Mouse (Mus musculus) kidney, embryonic 16.5 days (tissue): ENCODE measurements around the gene Ube4b. TPM values are rescaled to one million over a fixed set of nuclear protein-coding genes. Genes with fewer than 3 reads are reported as not detected.
"Not testable (repeated sequence)": the region's sequence is repeated elsewhere in the genome, so short reads cannot be mapped to it uniquely, and the experiment has no call there.

Source experiments
- ATAC-seq: fragments of 200-750 bp; cut with Nextera tagmentation; 2 replicates; pipeline ENCODE4 v1.8.0; 2017; ENCODE audit warnings: moderate TSS enrichment; ENCODE audit not compliant: low FRiP score, low TSS enrichment
- H3K27ac ChIP-seq: fragments of 300-500 bp; sonication (generic); 2 replicates; pipeline ENCODE4 v1.5.1; 2014; ENCODE audit warnings: low read length
- H3K27me3 ChIP-seq: fragments of 300-500 bp; sonication (generic); 2 replicates; pipeline ENCODE4 v1.6.1; 2014; ENCODE audit warnings: low read length, control low read depth, mixed read lengths; ENCODE audit not compliant: insufficient read depth
- H3K36me3 ChIP-seq: fragments of 300-500 bp; sonication (generic); 2 replicates; pipeline ENCODE4 v1.6.1; 2014; ENCODE audit warnings: low read length, control low read depth, mixed read lengths; ENCODE audit not compliant: insufficient read depth
- H3K4me1 ChIP-seq: fragments of 300-500 bp; sonication (generic); 2 replicates; pipeline ENCODE4 v1.6.1; 2014; ENCODE audit warnings: low read length, control low read depth, mixed read lengths; ENCODE audit not compliant: insufficient read depth
- H3K4me2 ChIP-seq: fragments of 300-500 bp; sonication (generic); replicated peaks from 2 replicates; pipeline ENCODE4 v1.6.1; 2014; ENCODE audit warnings: low read depth, low read length
- H3K4me3 ChIP-seq: fragments of 300-500 bp; sonication (generic); 2 replicates; pipeline ENCODE4 v1.5.1; 2014; ENCODE audit warnings: mild to moderate bottlenecking, low read length
- H3K9ac ChIP-seq: fragments of 300-500 bp; sonication (generic); replicated peaks from 2 replicates; pipeline ENCODE4 v1.6.1; 2014; ENCODE audit warnings: low read length
- H3K9me3 ChIP-seq: fragments of 300-500 bp; sonication (generic); 2 replicates; pipeline ENCODE4 v1.6.1; 2016; ENCODE audit warnings: low read length, control low read depth
- WGBS: fragments of 180-500 bp; shearing (Covaris S2); extraction: QIAGEN DNeasy Blood & Tissue Kit; methylation state at CpG from one replicate; pipeline ENCODE4 v1.1.7; 2014; 5-methylcytosine and 5-hydroxymethylcytosine counted together
- polyA plus RNA-seq: library from polyadenylated mRNA; unstranded; fragments of >200 nt; fragmentation: Nextera tagmentation; extraction: Ambion mirVana; gene quantifications from 2 replicates; pipeline ENCODE4 v1.2.1, GENCODE M21; 2015

Gene Ube4b
- 46.8 and 50.9 TPM in 2 replicates for polyA plus RNA-seq

- H3K9me3 ChIP-seq: no peaks in the 10 kb centered on the region
- H3K36me3 ChIP-seq: 0 out of 2 replicates have a peak, but pooled peaks cover 2% of the 10 kb centered on the region
- peaks cover 18% of the 10 kb centered on the region for H3K4me1 ChIP-seq
- peak; percentile 96 for ATAC-seq
- H3K27ac ChIP-seq: peak within 1 kb of the TSS; percentile 97
- peak within 1 kb of the TSS; percentile 76 for H3K4me2 ChIP-seq
- H3K27me3 ChIP-seq: no peaks in the 10 kb centered on the region
- WGBS: under 1% methylated on average over 45 of the region's 50 CpGs
- peak within 1 kb of the TSS; percentile 72 for H3K4me3 ChIP-seq
- H3K9ac ChIP-seq: peak within 1 kb of the TSS; percentile 81
These were observed at the start of gene Ube4b for GRCm38 (mm10) chr4:149426325-149427199. Gene Ube4b (minus strand): TSS chr4:149426749.

GRCm38 (mm10) chr4:149475096-149475495 is 48.5 kb upstream of the Ube4b start:
- Histone ChIP-seq H3K36me3 (peaks cover 6% of the 10 kb centered on the region), H3K9me3 (no peaks in the 10 kb centered on the region), H3K4me3 (no peak overlapping the region), H3K27ac (no peak overlapping the region), H3K4me2 (no peak overlapping the region), H3K9ac (no peak overlapping the region), H3K27me3 (no peaks in the 10 kb centered on the region), H3K4me1 (no peaks in the 10 kb centered on the region)
- ATAC-seq: no peak
- 57% methylated on average over 7 of the region's 7 CpGs for WGBS

GRCm38 (mm10) chr4:149469557-149469956 is 43.0 kb upstream of the Ube4b start:
- no peak overlapping the region for H3K27ac ChIP-seq
- no peaks in the 10 kb centered on the region for H3K9me3 ChIP-seq
- H3K9ac ChIP-seq: no peak overlapping the region
- no peak for ATAC-seq
- no peaks in the 10 kb centered on the region for H3K27me3 ChIP-seq
- 94% methylated on average over 3 of the region's 3 CpGs for WGBS
- no peak overlapping the region for H3K4me2 ChIP-seq
- no peaks in the 10 kb centered on the region for H3K4me1 ChIP-seq
- H3K36me3 ChIP-seq: peaks cover 15% of the 10 kb centered on the region
- no peak overlapping the region for H3K4me3 ChIP-seq

GRCm38 (mm10) chr4:149463435-149463950 is 36.9 kb upstream of the Ube4b start:
- H3K4me2 ChIP-seq: no peak overlapping the region
- H3K9me3 ChIP-seq: no peaks in the 10 kb centered on the region
- no peak overlapping the region for H3K27ac ChIP-seq
- no peaks in the 10 kb centered on the region for H3K4me1 ChIP-seq
- no peaks in the 10 kb centered on the region; the same call in 1 of the 2 replicates for H3K36me3 ChIP-seq
- no peak overlapping the region for H3K9ac ChIP-seq
- 68% methylated on average over 6 of the region's 6 CpGs for WGBS
- no peaks in the 10 kb centered on the region for H3K27me3 ChIP-seq
- no peak for ATAC-seq
- no peak overlapping the region for H3K4me3 ChIP-seq

- ATAC-seq: no peak
- no peak overlapping the region for H3K4me3 ChIP-seq
- H3K27ac ChIP-seq: no peak overlapping the region
- H3K9ac ChIP-seq: no peak overlapping the region
- H3K4me2 ChIP-seq: no peak overlapping the region
- H3K4me1 ChIP-seq: no peaks in the 10 kb centered on the region
- no peaks in the 10 kb centered on the region for H3K36me3 ChIP-seq
- H3K9me3 ChIP-seq: no peaks in the 10 kb centered on the region
- no peaks in the 10 kb centered on the region for H3K27me3 ChIP-seq
- 82% methylated on average over 6 of the region's 6 CpGs for WGBS
These were observed 35.9 kb upstream of the Ube4b start for GRCm38 (mm10) chr4:149462305-149462971.

- 58% methylated on average over 6 of the region's 7 CpGs for WGBS
- no peak overlapping the region for H3K9ac ChIP-seq
- no peak for ATAC-seq
These were observed 35.2 kb upstream of the Ube4b start for GRCm38 (mm10) chr4:149461579-149462304.

GRCm38 (mm10) chr4:149460475-149460874 is 33.9 kb upstream of the Ube4b start:
- H3K36me3 ChIP-seq, H3K4me2 ChIP-seq, H3K27me3 ChIP-seq, H3K9me3 ChIP-seq, ATAC-seq, H3K27ac ChIP-seq, H3K4me3 ChIP-seq, H3K9ac ChIP-seq, H3K4me1 ChIP-seq: not testable (repeated sequence)
- 93% methylated on average over 2 of the region's 2 CpGs for WGBS

More at GRCm38 (mm10) chr4:149461579-149462304, 35.2 kb upstream of the Ube4b start:
- no peaks in the 10 kb centered on the region for H3K4me1 ChIP-seq
- no peaks in the 10 kb centered on the region for H3K9me3 ChIP-seq
- H3K27ac ChIP-seq: no peak overlapping the region
- no peak overlapping the region for H3K4me3 ChIP-seq
- H3K4me2 ChIP-seq: no peak overlapping the region
- no peaks in the 10 kb centered on the region for H3K27me3 ChIP-seq
- no peaks in the 10 kb centered on the region for H3K36me3 ChIP-seq

- Histone ChIP-seq H3K4me3 (no peak overlapping the region), H3K9ac (no peak overlapping the region), H3K9me3 (no peaks in the 10 kb centered on the region), H3K4me2 (no peak overlapping the region), H3K36me3 (no peaks in the 10 kb centered on the region), H3K4me1 (no peaks in the 10 kb centered on the region), H3K27ac (no peak overlapping the region), H3K27me3 (no peaks in the 10 kb centered on the region)
- WGBS: 80% methylated on average over 1 of the region's 1 CpGs
- no peak for ATAC-seq
These were observed 32.9 kb upstream of the Ube4b start for GRCm38 (mm10) chr4:149459425-149459824.

GRCm38 (mm10) chr4:149458526-149458925 is 32.0 kb upstream of the Ube4b start:
- H3K4me1 ChIP-seq: no peaks in the 10 kb centered on the region
- no peak overlapping the region for H3K9ac ChIP-seq
- no peaks in the 10 kb centered on the region for H3K27me3 ChIP-seq
- no peak overlapping the region for H3K27ac ChIP-seq
- no peak overlapping the region for H3K4me3 ChIP-seq
- H3K36me3 ChIP-seq: no peaks in the 10 kb centered on the region
- no peaks in the 10 kb centered on the region for H3K9me3 ChIP-seq
- no peak for ATAC-seq
- WGBS: 73% methylated on average over 5 of the region's 5 CpGs
- no peak overlapping the region for H3K4me2 ChIP-seq
